Mouse (Mus musculus) layer of hippocampus, postnatal 25 days (tissue): ENCODE data around the gene Gm21974. TPM values are rescaled to one million over a fixed set of nuclear protein-coding genes. Genes with fewer than 3 reads are reported as not detected.
"Not testable (repeated sequence)": the region's sequence is repeated elsewhere in the genome, so short reads cannot be mapped to it uniquely, and the experiment has no call there.

Source experiments
- DNase-seq, 2 experiments: peaks; one replicate each; pipeline ENCODE4 v3.0.0; 2022; ENCODE audit warnings: mixed read lengths in 2 of 2, low spot score in 1 of 2; ENCODE audit errors: extremely low spot score in 1 of 2
- total RNA-seq, 2 experiments: library from RNA; stranded (reverse); gene quantifications; 2 replicates each; pipeline ENCODE4 v1.2.3; 2021

Gene Gm21974
- total RNA-seq, 2 experiments from 2014 or later = not detected

DNA sequence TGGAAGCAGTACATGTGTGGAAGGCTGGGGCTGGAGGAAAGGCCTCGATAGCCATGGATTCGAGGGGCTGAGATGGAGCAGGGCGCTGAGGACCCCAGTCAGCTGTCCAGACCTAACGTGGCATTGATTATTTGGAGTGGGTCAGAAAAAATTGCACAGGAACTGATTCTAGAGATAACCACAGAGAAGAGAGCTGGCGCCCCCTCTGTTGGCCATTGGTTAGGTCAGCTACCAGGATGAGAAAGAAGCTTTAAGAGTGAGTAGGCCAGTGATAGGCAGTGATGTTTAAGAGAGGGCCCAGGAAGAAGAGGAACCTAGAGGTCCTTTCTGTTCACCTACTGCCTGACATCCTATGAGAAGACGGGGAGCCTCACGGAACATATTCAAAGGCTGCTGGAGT, 24.0 kb upstream of the Gm21974 start:
- no peak for DNase-seq

- peak in 1 of 2 experiments; percentile 38 for DNase-seq
Observed at GRCm38 (mm10) chr7:127918203-127918602, 22.9 kb upstream of the Gm21974 start.

DNA sequence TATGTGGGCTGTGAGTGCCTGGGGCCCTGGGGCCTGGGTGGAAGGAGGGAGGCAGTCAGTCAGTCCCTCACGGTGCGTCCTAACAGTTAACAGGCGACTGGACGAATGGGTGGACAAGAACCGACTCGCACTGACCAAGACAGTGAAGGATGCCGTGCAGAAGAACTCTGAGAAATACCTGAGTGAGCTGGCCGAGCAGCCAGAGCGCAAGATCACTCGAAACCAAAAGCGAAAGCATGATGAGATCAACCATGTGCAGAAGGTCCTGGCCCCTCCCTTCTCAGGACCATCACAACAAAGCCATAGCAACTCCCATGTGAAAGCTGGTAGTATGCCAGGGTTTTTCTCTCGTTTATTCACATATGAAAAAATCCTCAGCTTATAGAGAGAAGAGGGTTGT, 20.0 kb upstream of the Gm21974 start:
- no peak for DNase-seq

GRCm38 (mm10) chr7:127912938-127913337, 17.7 kb upstream of the Gm21974 start:
- DNase-seq = no peak

- peak; percentile 72 to 79 for DNase-seq
Observed at GRCm38 (mm10) chr7:127912190-127912871, 17.1 kb upstream of the Gm21974 start, which contains the start of gene Kat8. TSS of gene Kat8 (plus strand) at chr7:127912516.

DNA sequence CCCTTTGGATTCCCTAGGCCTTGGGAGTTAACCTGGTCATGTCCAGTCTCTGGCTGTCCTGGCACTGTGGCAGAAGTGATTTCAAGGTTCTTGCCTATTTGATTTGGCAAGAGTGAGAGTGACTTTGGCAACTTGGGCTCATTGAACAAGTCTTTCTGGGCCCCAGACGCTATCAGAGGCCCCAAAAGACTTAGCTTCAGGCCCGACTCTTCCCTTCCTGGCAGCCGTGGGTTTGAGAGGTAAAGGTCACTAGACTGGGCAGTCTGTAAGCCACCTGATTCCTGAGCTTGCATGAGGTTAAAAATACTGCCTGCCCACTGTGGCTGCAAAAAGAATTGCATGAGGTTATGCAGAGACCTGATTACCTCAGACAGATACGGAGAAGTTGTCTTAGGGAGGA, 13.4 kb upstream of the Gm21974 start:
- no peak for DNase-seq

DNA sequence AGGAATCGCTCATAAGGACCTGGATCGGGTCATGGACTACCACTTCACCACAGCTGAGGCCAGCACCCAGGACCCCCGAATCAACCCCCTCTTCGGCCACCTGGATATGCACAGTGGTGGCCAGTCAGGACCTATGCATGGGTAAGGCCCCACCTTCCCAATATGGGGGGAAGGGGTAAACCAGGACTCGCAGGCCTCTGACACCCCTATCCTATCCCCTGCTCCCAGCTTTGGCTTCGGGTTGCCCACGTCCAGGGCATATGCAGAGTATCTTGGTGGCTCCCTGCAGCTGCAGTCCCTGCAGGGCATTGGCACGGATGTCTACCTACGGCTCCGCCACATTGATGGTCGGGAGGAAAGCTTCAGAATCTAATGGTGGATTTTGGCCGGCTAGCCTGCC, 12.7 kb upstream of the Gm21974 start:
- DNase-seq = no peak

DNA sequence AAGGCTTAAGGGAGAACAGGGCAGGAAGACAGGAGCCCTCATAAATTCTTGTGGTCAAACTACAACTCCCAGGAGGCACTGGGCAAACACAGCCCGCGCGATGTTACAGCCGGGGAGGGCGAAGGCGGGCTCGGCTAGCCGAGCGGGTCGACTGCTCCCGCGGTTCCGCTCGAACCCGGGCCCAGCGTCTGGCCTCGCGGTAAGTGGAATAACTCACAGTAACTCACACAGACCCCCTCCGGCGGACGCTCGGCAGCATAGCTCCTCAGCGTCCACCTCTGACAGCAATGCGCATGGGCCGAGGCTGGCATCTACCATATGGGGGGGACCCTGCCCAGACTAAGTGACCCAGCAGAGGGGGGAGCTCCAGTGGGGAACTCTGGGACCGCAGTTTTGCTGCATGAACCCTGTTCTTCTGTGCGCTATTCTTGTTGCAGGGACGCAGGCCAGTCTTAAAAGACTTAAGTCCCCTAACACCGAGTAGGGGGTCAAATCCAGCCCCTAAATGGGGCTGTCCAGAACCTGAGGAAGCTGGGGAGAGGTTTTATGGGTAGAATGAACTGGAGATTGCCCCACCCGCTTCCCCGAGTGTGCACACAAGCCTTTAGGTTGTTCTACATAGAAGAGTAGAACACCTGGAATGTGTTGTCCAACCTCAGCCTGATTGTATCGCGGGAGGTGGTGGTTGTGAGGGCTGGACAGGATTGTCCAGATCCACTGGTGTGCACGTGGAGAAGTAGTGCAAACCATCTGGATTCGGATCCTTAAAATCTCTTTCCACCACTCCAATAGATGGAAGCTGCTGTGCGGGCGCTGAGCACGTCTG, 8.9 kb upstream of the Gm21974 start, which contains the start of gene Bckdk:
Gene Bckdk, plus strand, starts transcription at position 112 of the 826 bp plus-strand sequence.
- peak; percentile 62 to 72 for DNase-seq

DNA sequence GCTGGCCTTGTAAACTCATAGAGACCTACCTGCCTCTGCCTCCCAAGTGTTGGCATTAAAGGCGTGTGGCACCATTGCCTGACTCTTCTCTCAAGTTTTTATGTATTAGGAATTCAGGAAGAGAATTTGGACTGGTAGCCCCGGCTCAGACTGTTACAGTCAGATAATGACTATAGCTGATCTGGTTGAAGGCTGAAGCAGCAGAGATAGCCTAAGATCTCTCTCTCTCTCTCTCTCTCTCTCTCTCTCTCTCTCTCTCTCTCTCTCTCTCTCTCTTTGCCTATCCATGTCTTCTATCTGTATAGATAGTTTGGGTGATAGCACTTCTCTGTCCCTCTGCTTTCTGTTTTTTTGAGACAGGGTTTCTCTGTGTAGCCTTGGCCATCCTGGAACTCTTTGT, 6.5 kb upstream of the Gm21974 start:
- DNase-seq = no peak

- no peak for DNase-seq
Observed at GRCm38 (mm10) chr7:127899997-127900396, 4.7 kb upstream of the Gm21974 start.

DNA sequence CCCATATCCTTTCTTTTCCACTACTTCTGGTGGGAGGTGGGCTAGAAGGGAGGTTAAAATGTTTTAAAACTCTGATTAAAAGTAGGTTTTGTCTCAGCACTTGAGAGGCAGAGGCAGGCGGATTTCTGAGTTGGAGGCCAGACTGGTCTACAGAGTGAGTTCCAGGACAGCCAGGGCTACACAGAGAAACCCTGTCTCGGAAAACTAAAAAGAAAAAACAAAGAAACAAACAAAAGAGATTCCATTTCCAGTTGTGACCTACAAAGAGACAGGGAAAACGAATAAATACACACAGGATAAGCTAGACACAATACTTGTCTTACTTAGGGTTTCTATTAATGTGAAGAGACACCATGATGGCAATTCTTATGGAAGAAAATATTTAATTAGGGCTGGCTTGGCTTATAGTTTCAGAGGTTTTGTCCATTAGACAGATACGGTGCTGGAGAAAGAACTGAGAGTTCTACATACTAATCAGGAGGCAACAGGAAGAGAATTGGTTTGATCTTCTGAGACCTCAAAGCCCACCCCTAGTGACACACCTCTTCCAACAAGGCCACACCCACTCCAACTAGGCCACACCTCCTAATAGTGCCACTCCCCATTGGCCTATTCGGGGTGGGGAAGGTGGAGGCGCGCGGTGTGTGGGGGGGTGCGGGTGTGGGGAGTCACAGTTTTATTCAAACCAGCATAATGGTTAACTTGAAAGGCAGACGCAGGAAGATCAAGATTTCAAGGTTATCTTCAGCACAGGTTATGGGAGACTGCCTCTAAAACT, 3.1 kb upstream of the Gm21974 start:
- DNase-seq = no peak

DNA sequence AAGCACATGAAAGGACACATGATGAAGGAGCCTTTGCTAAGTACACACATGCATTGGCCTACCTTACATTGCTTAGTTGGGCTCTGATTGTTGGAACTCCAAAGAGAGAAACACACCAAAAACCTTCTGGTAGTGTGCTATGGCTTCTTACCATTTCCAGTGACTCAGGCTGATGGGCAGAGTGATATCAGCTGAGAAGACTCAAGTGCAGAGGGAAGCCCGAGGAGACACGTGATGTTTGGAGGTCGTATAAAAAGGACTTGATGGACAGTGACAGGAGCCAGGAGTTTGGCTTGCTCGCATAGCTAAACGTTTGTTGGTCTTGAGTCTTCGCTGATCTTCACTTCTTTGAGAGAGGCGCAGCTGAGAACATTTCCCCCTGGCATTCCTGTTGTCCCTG, 2.3 kb upstream of the Gm21974 start:
- no peak for DNase-seq

- peak; percentile 42 to 70 for DNase-seq
Observed at GRCm38 (mm10) chr7:127896384-127896783, 1.1 kb upstream of the Gm21974 start.

DNA sequence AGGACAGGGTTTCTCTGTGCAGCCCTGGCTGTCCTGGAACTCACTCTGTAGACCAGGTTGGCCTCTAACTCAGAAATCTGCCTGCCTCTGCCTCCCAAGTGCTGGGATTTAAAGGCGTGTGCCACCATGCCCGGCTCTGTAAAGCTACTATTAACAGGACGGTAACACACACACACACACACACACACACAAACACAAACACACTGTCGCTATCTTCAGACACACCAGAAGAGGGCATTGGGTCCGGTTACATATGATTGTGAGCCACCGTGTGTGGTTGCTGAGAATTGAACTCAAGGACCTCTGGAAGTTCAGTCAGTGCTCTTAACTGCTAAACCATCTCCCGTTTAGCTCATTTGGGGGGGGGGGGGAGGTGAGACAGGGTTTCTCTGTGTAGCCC, 637 bp upstream of the Gm21974 start:
- not testable (repeated sequence) for DNase-seq

- DNase-seq = no peak
Observed at GRCm38 (mm10) chr7:127894480-127894879, 774 bp downstream of the Gm21974 start.

GRCm38 (mm10) chr7:127890798-127891197, 4.5 kb downstream of the Gm21974 start, which contains the start of gene Prss53:
TSS of gene Prss53 (minus strand) at chr7:127890970.
- DNase-seq = no peak

- DNase-seq = no peak
Observed at GRCm38 (mm10) chr7:127888821-127889220, 6.4 kb downstream of the Gm21974 start.

DNA sequence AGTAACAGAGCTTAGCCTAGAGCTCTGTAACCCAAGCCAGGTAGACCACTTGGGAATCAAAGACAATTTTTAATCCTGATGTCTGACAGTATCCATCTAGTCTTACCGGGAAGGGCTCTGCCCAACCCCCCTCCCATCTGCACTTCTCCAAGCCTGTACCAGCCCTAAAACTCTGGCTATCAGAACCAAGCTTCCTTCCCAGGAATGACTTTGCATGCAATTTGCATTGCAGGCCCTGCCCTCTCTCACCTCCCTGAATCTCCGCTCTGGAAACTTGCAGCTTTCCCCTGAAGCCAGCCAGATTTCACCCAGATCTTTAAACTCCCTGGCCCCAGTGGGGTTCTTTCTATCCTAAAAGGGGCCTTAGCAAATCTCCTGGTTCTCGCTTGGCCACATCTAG, 7.5 kb downstream of the Gm21974 start:
- DNase-seq = no peak

DNA sequence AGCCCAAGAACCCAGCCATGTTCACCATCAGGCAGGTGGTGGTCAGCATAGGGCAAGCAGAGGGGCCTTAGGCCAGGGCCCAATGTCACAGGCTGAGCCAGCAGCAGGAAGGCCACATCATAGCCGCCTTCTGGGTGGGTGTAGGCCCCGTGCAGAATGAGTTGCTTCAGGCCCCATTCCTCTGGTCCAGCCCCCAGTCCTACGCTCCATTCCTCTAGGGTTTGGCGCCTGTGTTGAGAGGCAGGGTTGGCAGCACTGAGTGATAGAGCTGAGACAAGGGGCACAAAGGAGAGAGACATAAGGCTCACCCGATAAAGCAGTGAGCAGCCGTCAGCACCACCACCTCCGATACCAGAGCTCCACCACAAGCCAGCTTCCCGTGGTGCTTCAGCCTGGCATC, 8.1 kb downstream of the Gm21974 start:
- DNase-seq = no peak

GRCm38 (mm10) chr7:127886551-127886950, 8.7 kb downstream of the Gm21974 start:
- no peak for DNase-seq

DNA sequence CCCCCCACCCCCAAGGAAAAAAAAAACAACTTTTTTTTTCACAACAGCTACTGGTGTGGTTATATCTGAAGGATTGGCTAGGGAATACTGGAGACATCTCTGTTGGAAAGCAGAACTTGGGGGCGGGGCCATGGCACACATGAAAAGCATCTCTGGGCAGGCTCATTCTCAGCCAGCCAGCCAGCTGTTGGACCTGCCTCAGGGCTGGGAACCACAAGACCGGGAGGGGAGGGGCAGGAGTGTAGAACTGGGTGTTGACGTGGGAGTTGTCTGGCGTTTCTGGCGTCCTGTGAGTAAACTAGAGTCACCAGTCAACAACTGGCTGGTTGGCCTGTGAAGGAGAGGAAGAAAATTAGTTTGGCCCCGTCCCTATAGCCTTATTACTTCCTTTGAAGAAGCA, 9.3 kb downstream of the Gm21974 start:
- DNase-seq = no peak
